Comparison of ENCODE assay signal across 12 mouse cellular contexts in the genomic region with DNA sequence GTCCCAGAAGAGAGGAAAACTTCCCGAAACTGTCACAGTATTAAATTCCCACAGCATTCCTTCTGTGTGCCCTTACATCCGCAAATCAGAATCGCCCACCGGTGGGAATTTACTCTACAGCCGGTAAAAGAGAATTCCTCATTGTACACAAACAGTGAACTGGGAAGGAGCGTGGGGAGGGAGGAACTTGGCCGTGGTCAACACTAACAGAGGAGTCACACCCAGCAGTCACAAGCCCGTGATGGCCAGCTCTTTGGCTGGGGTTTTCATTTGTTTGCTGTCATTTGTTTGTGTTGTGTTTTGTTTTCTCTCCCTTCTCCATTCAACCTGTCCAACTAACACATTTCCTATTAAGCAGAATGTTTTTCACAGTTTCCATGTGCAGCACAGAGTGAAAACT. TPM values are rescaled to one million over a fixed set of nuclear protein-coding genes. Genes with fewer than 3 reads are reported as not detected.
DNase-seq lines count a peak whose midpoint lies in the region; ATAC-seq and TF ChIP-seq lines count a peak whose summit lies in the region.
"Had no signal": no experiment of that assay in that cellular context is flagged by ENCODE, and none has a peak within 500 bp of the region (broad histone marks: within the 10 kb centered on the region; RNA-seq: fewer than 3 reads in every experiment).

No protein-coding gene starts in this region.

- no peak overlapping the region for H3K4me3 ChIP-seq in heart, adult 2 months
- H3K4me3 ChIP-seq in liver, embryonic 12.5 days = no peak overlapping the region
- no peak overlapping the region for H3K4me3 ChIP-seq in liver, postnatal 0 days (ENCODE audit: low read depth, low read length)
- H3K4me3 ChIP-seq in stomach, postnatal 0 days (ENCODE audit: low read depth, low read length) = no peak overlapping the region
- H3K4me3 ChIP-seq: embryonic facial prominence, embryonic 10.5 days had no signal

- intact Hi-C loops in heart, adult 2 months (cut with DNase I) = no loop called here
- intact Hi-C loops in heart, postnatal 25 days (cut with DNase I) = no loop called here

- TF ChIP-seq EP300 in heart, adult 2 months (IDR thresholded peaks at IDR 0.05; ENCODE audit: insufficient read depth, low read depth, low read length) = no peak
- TF ChIP-seq EP300 in liver, postnatal 0 days (IDR thresholded peaks at IDR 0.05; ENCODE audit: low read depth) = no peak
- no peak for TF ChIP-seq EP300 in stomach, postnatal 0 days (optimal IDR thresholded peaks at IDR 0.05)

- ATAC-seq in liver, embryonic 12.5 days = no peak
- no peak for ATAC-seq in liver, postnatal 0 days
- ATAC-seq in stomach, postnatal 0 days (ENCODE audit: low FRiP score, low TSS enrichment) = no peak
- ATAC-seq in megakaryocyte-erythroid progenitor cell, adult 5-6 weeks (replicated peaks; ENCODE audit: low FRiP score, low TSS enrichment, poor library complexity, severe bottlenecking) = no peak

- peaks cover 5% of the 10 kb centered on the region; the same call in 1 of the 2 replicates for H3K79me2 ChIP-seq in heart, adult 2 months (replicated peaks; ENCODE audit: control insufficient read depth, insufficient read depth, low read length)

- DNase-seq in heart, adult 2 months = peak; percentile 51 to 60
- no peak for DNase-seq in heart, postnatal 25 days (ENCODE audit: low spot score)
- no peak for DNase-seq in liver, postnatal 0 days
- DNase-seq in heart, postnatal 4 days = peak; percentile 32
- no peak for DNase-seq in stomach, postnatal 0 days (ENCODE audit: low spot score)
- DNase-seq: adrenal gland, postnatal 10 days; thymus, postnatal 36 days had no signal

- peaks cover 6% of the 10 kb centered on the region; the same call in 1 of the 2 replicates for H3K36me3 ChIP-seq in heart, adult 2 months (ENCODE audit: control insufficient read depth, insufficient read depth, low read length)
- H3K36me3 ChIP-seq in liver, embryonic 12.5 days = 0 out of 2 replicates have a peak, but pooled peaks cover 3% of the 10 kb centered on the region
- no peaks in the 10 kb centered on the region for H3K36me3 ChIP-seq in liver, postnatal 0 days (replicated peaks; ENCODE audit: insufficient read depth, low read length)
- no peaks in the 10 kb centered on the region for H3K36me3 ChIP-seq in stomach, postnatal 0 days (ENCODE audit: control insufficient read depth, insufficient read depth, low read length)
- H3K36me3 ChIP-seq: embryonic facial prominence, embryonic 10.5 days had no signal

- no peaks in the 10 kb centered on the region for H3K9me3 ChIP-seq in liver, embryonic 12.5 days (replicated peaks)
- no peaks in the 10 kb centered on the region for H3K9me3 ChIP-seq in liver, postnatal 0 days (ENCODE audit: low read length)
- no peaks in the 10 kb centered on the region for H3K9me3 ChIP-seq in stomach, postnatal 0 days (ENCODE audit: control insufficient read depth, low read length)
- H3K9me3 ChIP-seq: embryonic facial prominence, embryonic 10.5 days; megakaryocyte, embryonic 14.5 days had no signal

- H3K9ac ChIP-seq in heart, adult 2 months (ENCODE audit: low read depth, low read length) = no peak overlapping the region
- H3K9ac ChIP-seq in liver, embryonic 12.5 days = no peak overlapping the region
- H3K9ac ChIP-seq in liver, postnatal 0 days (replicated peaks) = no peak overlapping the region; the same call in 1 of the 2 replicates
- H3K9ac ChIP-seq in stomach, postnatal 0 days (ENCODE audit: low read length) = no peak overlapping the region

- no peak for TF ChIP-seq POLR2A in heart, adult 2 months (IDR thresholded peaks at IDR 0.05; ENCODE audit: insufficient read depth, low read depth, low read length)

- WGBS in heart, adult 2 months = 20% methylated on average over 8 of the region's 8 CpGs
- WGBS in liver, embryonic 12.5 days (ENCODE audit: insufficient replicate concordance) = 62% methylated on average over 8 of the region's 8 CpGs
- WGBS in liver, postnatal 0 days (ENCODE audit: insufficient replicate concordance) = 71% methylated on average over 8 of the region's 8 CpGs
- WGBS in stomach, postnatal 0 days = 38% methylated on average over 8 of the region's 8 CpGs

- 0 out of 2 replicates have a peak overlapping the region, but pooled peaks have one; percentile 24 for H3K4me2 ChIP-seq in liver, embryonic 12.5 days
- no peak overlapping the region for H3K4me2 ChIP-seq in liver, postnatal 0 days (ENCODE audit: low read depth, low read length)
- no peak overlapping the region for H3K4me2 ChIP-seq in stomach, postnatal 0 days (replicated peaks; ENCODE audit: low read depth)

- no peak for TF ChIP-seq CTCF in heart, adult 2 months (IDR thresholded peaks at IDR 0.05)
- TF ChIP-seq CTCF in liver, postnatal 0 days (IDR thresholded peaks at IDR 0.05; ENCODE audit: low read depth) = no peak
- TF ChIP-seq CTCF in stomach, postnatal 0 days (IDR thresholded peaks at IDR 0.05; ENCODE audit: low read depth) = no peak

- no peaks in the 10 kb centered on the region for H3K27me3 ChIP-seq in heart, adult 2 months (ENCODE audit: control insufficient read depth, insufficient read depth, low read length)
- no peaks in the 10 kb centered on the region for H3K27me3 ChIP-seq in liver, embryonic 12.5 days (replicated peaks)
- H3K27me3 ChIP-seq in liver, postnatal 0 days (ENCODE audit: insufficient read depth, low read length) = no peaks in the 10 kb centered on the region
- no peaks in the 10 kb centered on the region for H3K27me3 ChIP-seq in stomach, postnatal 0 days (ENCODE audit: control insufficient read depth, insufficient read depth, low read length)
- H3K27me3 ChIP-seq: megakaryocyte, embryonic 14.5 days had no signal

- peaks cover 27% of the 10 kb centered on the region for H3K4me1 ChIP-seq in heart, adult 2 months (ENCODE audit: control insufficient read depth, insufficient read depth, low read length)
- peaks cover 67% of the 10 kb centered on the region for H3K4me1 ChIP-seq in liver, embryonic 12.5 days
- peaks cover 23% of the 10 kb centered on the region for H3K4me1 ChIP-seq in liver, postnatal 0 days (ENCODE audit: insufficient read depth)
- H3K4me1 ChIP-seq in stomach, postnatal 0 days (replicated peaks; ENCODE audit: control insufficient read depth, insufficient read depth) = peaks cover 4% of the 10 kb centered on the region; the same call in 1 of the 2 replicates

- H3K27ac ChIP-seq in heart, adult 2 months = peak overlapping the region; percentile 73
- 0 out of 2 replicates have a peak overlapping the region, but pooled peaks have one; percentile 9 for H3K27ac ChIP-seq in liver, embryonic 12.5 days
- H3K27ac ChIP-seq in liver, postnatal 0 days (ENCODE audit: low read depth) = no peak overlapping the region
- H3K27ac ChIP-seq in stomach, postnatal 0 days (replicated peaks) = peak overlapping the region; percentile 19; the same call in 1 of the 2 replicates
- H3K27ac ChIP-seq: embryonic facial prominence, embryonic 10.5 days; kidney, postnatal 0 days had no signal

RNA-seq across cellular contexts. Expression of gene Fnip2, which starts 39.7 kb away (rescaled TPM):
- 10 to 100 TPM; 12.2 to 28.1 TPM for total RNA-seq in heart, adult 2 months (2021)
- 4.2 and 7.1 TPM in 2 replicates for polyA plus RNA-seq in heart, adult 2 months (2012; rRNA removed)
- total RNA-seq in heart, postnatal 25 days (2021) = 10 to 100 TPM; 13.7 to 15.6 TPM
- polyA plus RNA-seq in liver, embryonic 12.5 days (2016; fragmentation: Nextera tagmentation; extraction: Ambion mirVana) = 8.0 and 8.3 TPM in 2 replicates
- polyA plus RNA-seq in liver, postnatal 0 days (2015; fragmentation: Nextera tagmentation; extraction: Ambion mirVana) = 2.4 and 3.0 TPM in 2 replicates
- total RNA-seq in heart, postnatal 4 days (2021) = 10 to 100 TPM; 17.8 to 19.4 TPM
- 2.5 and 2.6 TPM in 2 replicates for polyA plus RNA-seq in stomach, postnatal 0 days (2015; fragmentation: Nextera tagmentation; extraction: Ambion mirVana)
- total RNA-seq in megakaryocyte-erythroid progenitor cell, adult 5-6 weeks (2014; fragmentation: Nextera tagmentation) = 23.2 and 27.8 TPM in 2 replicates
- 12.8 and 15.8 TPM in 2 replicates for total RNA-seq in megakaryocyte-erythroid progenitor cell, adult 5-6 weeks (2017)

Comparison
In these comparisons a context has a peak if more than half of its experiments do, and no peak if none do; other contexts are left out.
1. DNase-seq: peak in heart, adult 2 months (2 of 2) and heart, postnatal 4 days (single experiment); none in heart, postnatal 25 days (single experiment), liver, postnatal 0 days (single experiment) and stomach, postnatal 0 days (single experiment).